Mouse (Mus musculus) fibroblast of lung, adult 2 months (primary cell): ENCODE data around the gene Etfbkmt.
"Not testable (repeated sequence)": the region's sequence is repeated elsewhere in the genome, so short reads cannot be mapped to it uniquely, and the experiment has no call there.

Source experiments
- DNase-seq: peaks from one replicate; pipeline ENCODE4 v3.0.0-alpha.2; 2011; ENCODE audit warnings: low read depth

Etfbkmt gene

GRCm38 (mm10) chr6:149187371-149187770 lies 47.7 kb downstream of the Etfbkmt start:
- DNase-seq = no peak

GRCm38 (mm10) chr6:149188041-149188924 lies 48.6 kb downstream of the Etfbkmt start, which contains the start of gene Amn1:
Gene Amn1, minus strand, starts transcription at chr6:149188712.
- peak; percentile 93 for DNase-seq

GRCm38 (mm10) chr6:149188925-149189257 lies 49.2 kb downstream of the Etfbkmt start:
- DNase-seq = no peak

DNA sequence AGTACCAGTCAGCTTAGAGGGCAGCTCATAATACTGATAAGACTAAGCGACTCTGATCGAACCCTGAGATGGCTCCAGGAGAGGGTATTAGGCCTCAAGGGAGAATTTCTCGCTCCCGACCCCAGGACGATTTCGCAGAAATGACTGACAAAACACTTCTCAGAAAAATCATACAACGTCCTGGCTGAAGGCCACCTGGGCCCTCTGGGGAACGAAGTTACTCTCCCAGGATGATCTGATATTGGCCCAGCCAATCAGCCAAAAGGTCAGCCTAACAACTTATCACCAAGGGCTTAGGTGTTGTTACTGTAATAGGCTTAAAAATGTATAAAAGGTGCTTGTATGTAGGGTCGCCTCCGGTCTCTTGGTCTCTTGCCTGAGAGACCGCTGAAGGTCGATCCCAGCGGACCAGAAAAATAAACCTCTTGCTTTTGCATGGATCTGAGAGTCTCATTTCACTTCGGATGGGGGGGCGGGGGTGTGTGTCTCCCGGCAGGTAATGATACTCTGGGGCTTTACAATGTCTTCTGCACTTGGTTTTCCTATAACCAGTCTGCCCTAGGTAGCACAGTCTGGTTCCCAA lies 49.8 kb downstream of the Etfbkmt start:
- no peak for DNase-seq

DNA sequence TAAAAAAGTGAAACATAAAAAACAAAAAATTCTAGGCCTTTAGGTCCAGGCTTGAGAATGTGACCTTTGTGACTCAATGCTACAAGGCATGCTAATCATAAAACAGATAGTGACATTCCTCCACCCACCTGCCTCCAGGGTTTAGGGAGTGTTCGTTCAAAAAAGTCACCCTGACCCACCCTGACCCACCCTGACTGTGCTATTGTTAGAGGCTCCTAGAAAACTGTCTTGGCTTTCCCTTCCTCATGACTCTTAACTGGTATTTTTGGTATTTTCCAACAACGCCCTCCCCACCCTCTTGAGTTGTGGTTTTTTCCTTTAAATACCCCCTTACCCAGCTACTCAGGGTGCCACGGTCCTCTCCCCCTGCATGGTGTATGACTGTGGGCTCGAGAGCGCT lies 52.3 kb downstream of the Etfbkmt start:
- not testable (repeated sequence) for DNase-seq

DNA sequence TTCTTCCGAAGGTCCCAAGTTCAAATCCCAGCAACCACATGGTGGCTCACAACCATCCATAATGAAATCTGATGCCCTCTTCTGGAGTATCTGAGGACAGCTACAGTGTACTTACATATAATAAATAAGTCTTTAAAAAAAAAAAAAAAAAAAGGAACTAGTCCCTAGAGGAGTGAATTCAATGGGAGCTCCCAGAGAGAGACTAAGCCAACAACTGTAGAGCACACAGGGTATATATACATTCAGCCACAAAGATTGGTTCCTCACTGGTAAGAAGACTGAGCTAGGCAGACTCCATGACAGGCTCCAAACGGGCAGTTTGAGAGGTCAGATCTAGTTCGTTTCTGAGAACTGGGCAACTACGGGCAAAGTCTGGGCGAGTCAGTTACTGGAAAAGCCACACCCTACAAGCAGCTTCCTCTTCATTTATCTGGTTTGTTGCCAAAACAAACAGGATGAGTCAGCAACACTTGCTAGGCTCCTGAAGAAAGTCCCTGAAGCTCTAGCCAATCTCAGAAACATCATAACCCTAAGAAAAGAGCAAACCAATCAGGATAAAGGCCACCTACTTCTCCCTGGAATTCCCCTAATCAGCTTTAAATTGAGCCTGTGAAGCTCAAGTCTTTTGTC lies 53.7 kb downstream of the Etfbkmt start:
- peak; percentile 81 for DNase-seq

DNA sequence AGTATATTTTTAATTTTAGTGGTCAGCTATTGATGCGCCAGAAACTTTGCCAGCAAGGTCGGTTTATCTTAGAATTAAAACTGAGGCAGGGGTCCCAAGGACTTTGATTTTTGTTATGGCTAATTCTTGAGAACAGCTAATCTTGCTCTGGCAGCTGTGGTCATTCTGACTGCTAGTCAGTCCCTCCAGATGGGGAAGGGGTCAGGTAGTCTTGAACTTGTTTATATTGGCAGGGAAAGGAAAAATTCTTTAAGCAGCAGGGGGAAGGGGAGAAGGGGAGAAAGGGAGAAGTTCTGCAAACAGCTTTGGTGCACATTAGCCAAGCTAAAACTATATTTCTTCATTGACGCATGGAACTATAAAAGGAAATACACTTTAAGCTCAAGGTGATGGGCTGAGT lies 57.5 kb downstream of the Etfbkmt start:
- no peak for DNase-seq

- no peak for DNase-seq
Observed at GRCm38 (mm10) chr6:149198572-149198971, 58.9 kb downstream of the Etfbkmt start.
